Mouse (Mus musculus) natural killer cell, adult 2 months (primary cell): ENCODE data around the gene Smad3.

Source experiments
- DNase-seq, 2 experiments: peaks; one replicate each; pipeline ENCODE4 v3.0.0; 2022; ENCODE audit warnings: low spot score in 2 of 2

The Smad3 gene

GRCm38 (mm10) chr9:63772452-63772851 is 14.7 kb upstream of the Smad3 start:
- DNase-seq: no peak

GRCm38 (mm10) chr9:63771676-63772075 is 13.9 kb upstream of the Smad3 start:
- no peak for DNase-seq

GRCm38 (mm10) chr9:63761367-63762094 is 3.7 kb upstream of the Smad3 start:
- no peak for DNase-seq

GRCm38 (mm10) chr9:63760783-63761182 is 3.0 kb upstream of the Smad3 start:
- DNase-seq: no peak

GRCm38 (mm10) chr9:63759973-63760722 is 2.4 kb upstream of the Smad3 start:
- no peak for DNase-seq

GRCm38 (mm10) chr9:63758641-63759391 is 1.0 kb upstream of the Smad3 start:
- peak; percentile 77 to 78 for DNase-seq

GRCm38 (mm10) chr9:63757462-63757772 is 377 bp downstream of the Smad3 start:
- no peak for DNase-seq

- DNase-seq: peak; percentile 45 to 52
These were observed 973 bp downstream of the Smad3 start for GRCm38 (mm10) chr9:63756581-63757461.

- peak in 1 of 2 experiments; percentile 4 for DNase-seq
These were observed 1.9 kb downstream of the Smad3 start for GRCm38 (mm10) chr9:63755671-63756543.

- DNase-seq: peak; percentile 46 to 49
These were observed 3.0 kb downstream of the Smad3 start for GRCm38 (mm10) chr9:63754556-63755510.

GRCm38 (mm10) chr9:63754039-63754438 is 3.8 kb downstream of the Smad3 start:
- DNase-seq: no peak

- DNase-seq: no peak
These were observed 4.4 kb downstream of the Smad3 start for GRCm38 (mm10) chr9:63753359-63753758.

- no peak for DNase-seq
These were observed 5.2 kb downstream of the Smad3 start for GRCm38 (mm10) chr9:63752576-63752975.

GRCm38 (mm10) chr9:63751325-63751724 is 6.5 kb downstream of the Smad3 start:
- DNase-seq: no peak

GRCm38 (mm10) chr9:63750360-63750974 is 7.3 kb downstream of the Smad3 start:
- DNase-seq: no peak

GRCm38 (mm10) chr9:63749296-63749915 is 8.4 kb downstream of the Smad3 start:
- no peak for DNase-seq

- DNase-seq: no peak
These were observed 10.0 kb downstream of the Smad3 start for GRCm38 (mm10) chr9:63747645-63748295.

- DNase-seq: no peak
These were observed 10.8 kb downstream of the Smad3 start for GRCm38 (mm10) chr9:63746980-63747379.
